Mouse (Mus musculus): ENCODE data around the gene Ei24.

DNA sequence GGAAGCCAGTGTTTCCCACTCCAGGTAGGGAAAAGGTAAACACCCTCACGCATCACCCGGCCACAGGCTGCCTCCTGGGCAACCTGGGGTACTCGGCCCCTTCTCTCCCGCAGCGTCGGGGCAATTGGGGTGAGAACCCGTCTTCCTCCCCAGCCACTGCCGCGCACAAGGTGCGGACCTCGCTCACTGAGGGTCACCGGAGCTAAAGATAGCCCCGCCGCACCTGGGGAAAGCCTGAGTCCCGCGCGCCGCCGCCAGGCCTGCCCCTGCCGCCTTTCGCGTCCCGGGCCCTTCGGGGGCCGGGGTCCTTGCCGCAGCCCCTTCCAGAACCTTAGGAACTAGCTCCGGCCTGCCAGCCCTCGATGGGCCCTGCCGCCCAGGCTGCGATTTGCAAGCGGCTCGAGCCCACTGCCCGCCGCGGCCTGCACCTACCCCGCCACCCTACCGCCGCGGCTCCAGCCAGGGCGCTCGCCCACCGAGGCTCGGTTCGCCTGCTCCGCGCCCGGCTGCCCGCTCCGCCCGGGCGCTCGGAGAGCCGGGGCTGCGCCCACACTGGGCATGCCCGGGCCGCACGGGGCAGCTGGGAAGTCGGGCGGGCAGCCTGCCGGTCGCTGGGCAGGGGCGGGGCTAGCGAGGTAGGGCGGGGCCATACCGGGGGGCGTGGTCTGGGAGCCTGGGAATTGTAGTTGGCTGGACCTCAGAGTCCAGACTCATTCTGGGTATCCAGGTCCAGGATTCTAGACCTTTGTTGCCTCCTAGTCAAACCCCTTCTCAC lies at the start of gene Ei24:
- no peak for TF ChIP-seq CTCF (conservative IDR thresholded peaks at IDR 0.05; ENCODE audit: insufficient read depth, insufficient read length, low read depth, low read length)
- peak; percentile 46 for TF ChIP-seq POLR2A (IDR thresholded peaks at IDR 0.05; ENCODE audit: low read depth, low read length)
